Mouse (Mus musculus) skeletal muscle tissue, postnatal 0 days (tissue): Measurements from ENCODE around the gene Agtr2. TPM values are rescaled to one million over a fixed set of nuclear protein-coding genes. Genes with fewer than 3 reads are reported as not detected.

Experiments used
- polyA plus RNA-seq: library from polyadenylated mRNA; unstranded; fragments of >200 nt; fragmentation: Nextera tagmentation; extraction: Ambion mirVana; gene quantifications from 2 replicates; pipeline ENCODE4 v1.2.1, GENCODE M21; 2015

Agtr2 gene
- polyA plus RNA-seq = 148 and 151 TPM in 2 replicates

DNA sequence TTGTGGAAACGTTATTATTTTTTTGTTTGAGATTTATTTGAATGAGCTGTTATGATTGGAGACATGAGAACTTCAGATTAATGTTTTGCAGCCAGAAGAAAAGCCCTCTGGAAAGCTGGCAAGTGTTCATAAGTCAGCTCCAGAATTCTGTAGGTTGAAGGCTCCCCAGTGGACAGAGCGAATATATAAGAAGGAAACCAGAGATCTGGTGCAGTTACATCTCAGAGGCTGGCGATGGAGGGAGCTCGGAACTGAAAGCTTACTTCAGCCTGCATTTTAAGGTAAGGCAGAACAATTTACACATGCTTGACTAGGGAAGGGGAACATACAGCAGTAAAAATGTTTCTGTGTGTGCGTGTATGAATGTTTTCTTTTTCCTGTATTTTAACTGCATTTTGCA, at the start of gene Agtr2:
Agtr2 (plus strand) TSS at position 131 of the 400 bp plus-strand sequence.

Other genes with a start within 250 kb of the Agtr2 start
- gene Slc6a14, start 230.4 kb downstream of the Agtr2 start, polyA plus RNA-seq = 0.24 TPM in 1 of 2 replicates, not detected in the other